Mouse (Mus musculus): Measurements from ENCODE around the gene Trcg1.
"Not testable (repeated sequence)": the region's sequence is repeated elsewhere in the genome, so short reads cannot be mapped to it uniquely, and the experiment has no call there.

The Trcg1 gene

GRCm38 (mm10) chr9:57236256-57236655 lies at the start of gene Trcg1:
Gene Trcg1, plus strand, starts transcription at chr9:57236556.
- no peak for DNase-seq (ENCODE audit: low read depth, low spot score)

- no peak for DNase-seq (ENCODE audit: low read depth, low spot score)
Observed at GRCm38 (mm10) chr9:57196708-57197107, 39.6 kb upstream of the Trcg1 start.

DNA sequence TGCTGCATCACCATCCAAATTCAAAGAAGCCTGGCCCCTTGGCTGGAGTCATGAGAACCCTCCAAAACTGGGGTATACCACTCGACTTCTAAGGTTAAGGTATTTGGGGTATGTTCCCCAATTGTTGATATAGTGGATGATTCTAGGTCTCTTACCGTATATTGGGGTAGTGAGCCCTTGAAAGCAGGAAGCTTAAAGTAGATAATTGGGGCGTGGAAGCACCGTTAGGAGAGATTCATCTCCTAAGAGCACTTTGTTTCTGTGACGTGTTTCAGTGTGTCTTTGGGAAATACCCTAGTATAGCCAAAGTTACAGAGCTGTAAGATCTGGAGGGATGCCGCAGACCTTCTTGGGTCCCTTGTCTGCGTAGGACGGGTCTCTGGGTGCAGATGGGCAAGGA lies 38.9 kb upstream of the Trcg1 start:
- no peak for DNase-seq (ENCODE audit: low read depth, low spot score)

DNA sequence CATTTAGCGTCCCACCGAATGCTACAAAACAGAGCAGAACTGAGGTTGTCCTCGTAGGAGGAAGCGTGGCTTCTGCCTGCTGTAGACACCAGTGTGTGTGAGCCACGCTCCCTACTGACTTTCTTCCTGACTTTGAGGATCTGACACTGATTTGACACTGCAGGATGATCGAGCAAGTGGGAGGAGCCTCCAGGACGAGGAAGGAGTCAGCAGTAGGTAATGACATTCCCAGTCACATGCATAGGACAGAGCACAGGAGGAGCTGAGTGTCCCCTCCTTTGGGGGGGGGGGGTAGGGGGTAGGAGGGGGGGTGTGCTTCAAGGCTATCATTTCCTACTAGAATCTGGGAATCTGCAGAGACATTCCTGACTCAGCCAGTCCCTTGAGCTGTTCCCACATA lies 33.4 kb upstream of the Trcg1 start:
- DNase-seq (ENCODE audit: low read depth, low spot score), result no peak

GRCm38 (mm10) chr9:57203571-57203970 lies 32.8 kb upstream of the Trcg1 start:
- DNase-seq (ENCODE audit: low read depth, low spot score), result not testable (repeated sequence)

- no peak for DNase-seq (ENCODE audit: low read depth, low spot score)
Observed at GRCm38 (mm10) chr9:57206896-57207295, 29.5 kb upstream of the Trcg1 start.

DNA sequence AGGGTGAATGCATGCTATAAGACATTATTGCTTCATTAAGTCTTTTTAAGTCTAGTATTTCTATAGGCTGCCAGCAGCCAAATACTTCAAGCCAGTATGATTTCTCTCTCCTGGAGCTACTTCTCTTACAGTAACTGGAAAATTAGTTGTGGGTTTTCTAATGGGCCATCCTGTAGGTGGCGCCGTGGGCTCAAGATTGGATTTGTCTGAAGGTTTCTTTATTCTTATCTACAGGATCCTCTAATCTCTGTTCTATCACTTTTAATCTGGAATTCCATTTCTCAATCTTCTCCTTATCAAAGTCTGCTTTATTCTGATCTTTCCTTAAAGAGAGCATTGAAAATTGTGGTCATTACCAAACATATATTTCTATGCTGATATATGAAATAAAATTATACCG lies 27.0 kb upstream of the Trcg1 start:
- peak; percentile 13 for DNase-seq (ENCODE audit: low read depth, low spot score)

DNA sequence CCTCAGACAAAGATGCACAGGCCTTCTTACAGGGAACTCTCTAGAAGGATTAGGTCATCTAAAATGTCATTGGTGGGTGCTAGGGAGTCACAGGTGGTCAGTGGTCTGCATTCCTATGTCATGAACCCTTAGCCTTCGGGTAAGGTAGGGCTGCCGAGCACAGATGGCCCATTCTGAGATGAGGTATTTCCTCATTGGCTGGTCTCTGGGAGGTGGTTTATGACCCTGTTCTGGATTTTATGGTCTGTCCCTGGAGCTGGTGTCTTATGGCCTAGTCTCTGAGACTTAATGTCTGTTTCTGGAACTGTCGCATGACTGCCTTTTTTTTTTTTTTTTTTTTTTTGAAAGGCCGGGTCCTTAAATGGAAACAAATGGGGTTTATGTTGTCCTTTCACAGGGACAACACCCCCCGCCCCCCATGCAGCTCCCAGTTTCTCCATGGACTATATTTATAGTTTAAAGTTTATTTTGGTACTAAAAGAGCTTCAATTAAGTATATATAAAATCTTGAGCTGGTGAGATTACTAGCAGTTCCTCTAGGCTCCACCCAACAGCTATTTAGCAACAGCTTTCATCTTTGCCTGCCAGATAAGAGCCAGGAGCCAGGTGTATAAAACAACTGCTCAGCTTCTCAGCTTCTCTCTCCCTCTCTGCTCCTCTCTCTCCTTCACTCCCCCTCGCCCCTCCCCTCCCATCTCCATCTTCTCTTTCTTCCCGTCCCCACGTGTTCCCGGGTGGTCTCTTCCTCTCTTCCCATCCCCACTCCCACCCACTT lies 23.7 kb upstream of the Trcg1 start:
- no peak for DNase-seq (ENCODE audit: low read depth, low spot score)

- no peak for DNase-seq (ENCODE audit: low read depth, low spot score)
Observed at GRCm38 (mm10) chr9:57214500-57214899, 21.9 kb upstream of the Trcg1 start.

- no peak for DNase-seq (ENCODE audit: low read depth, low spot score)
Observed at GRCm38 (mm10) chr9:57217220-57217619, 19.1 kb upstream of the Trcg1 start.

- DNase-seq (ENCODE audit: low read depth, low spot score), result no peak
Observed at GRCm38 (mm10) chr9:57218776-57219175, 17.6 kb upstream of the Trcg1 start.

- no peak for DNase-seq (ENCODE audit: low read depth, low spot score)
Observed at GRCm38 (mm10) chr9:57219511-57219910, 16.8 kb upstream of the Trcg1 start.

DNA sequence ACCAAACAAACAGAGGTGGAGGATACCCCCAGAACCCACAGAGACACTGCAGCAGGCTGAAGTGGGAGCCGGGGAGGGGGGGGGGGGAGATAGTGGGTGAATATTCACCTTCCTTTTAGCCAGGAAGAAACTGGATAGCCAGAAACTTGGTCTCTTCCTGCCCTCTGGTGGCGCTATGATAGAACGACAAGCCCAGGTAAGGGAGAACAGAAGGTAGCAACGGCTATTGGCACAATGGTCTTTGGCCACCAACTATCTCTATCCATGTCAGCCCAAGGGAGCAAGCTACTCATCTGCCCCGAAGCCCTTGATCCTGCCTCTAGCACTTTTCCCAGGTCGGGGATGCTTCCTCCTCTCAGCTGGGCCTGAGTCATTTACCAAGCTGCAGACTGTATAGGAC lies 16.0 kb upstream of the Trcg1 start:
- DNase-seq (ENCODE audit: low read depth, low spot score), result peak; percentile 47

GRCm38 (mm10) chr9:57223341-57223740 lies 13.0 kb upstream of the Trcg1 start:
- DNase-seq (ENCODE audit: low read depth, low spot score), result no peak

DNA sequence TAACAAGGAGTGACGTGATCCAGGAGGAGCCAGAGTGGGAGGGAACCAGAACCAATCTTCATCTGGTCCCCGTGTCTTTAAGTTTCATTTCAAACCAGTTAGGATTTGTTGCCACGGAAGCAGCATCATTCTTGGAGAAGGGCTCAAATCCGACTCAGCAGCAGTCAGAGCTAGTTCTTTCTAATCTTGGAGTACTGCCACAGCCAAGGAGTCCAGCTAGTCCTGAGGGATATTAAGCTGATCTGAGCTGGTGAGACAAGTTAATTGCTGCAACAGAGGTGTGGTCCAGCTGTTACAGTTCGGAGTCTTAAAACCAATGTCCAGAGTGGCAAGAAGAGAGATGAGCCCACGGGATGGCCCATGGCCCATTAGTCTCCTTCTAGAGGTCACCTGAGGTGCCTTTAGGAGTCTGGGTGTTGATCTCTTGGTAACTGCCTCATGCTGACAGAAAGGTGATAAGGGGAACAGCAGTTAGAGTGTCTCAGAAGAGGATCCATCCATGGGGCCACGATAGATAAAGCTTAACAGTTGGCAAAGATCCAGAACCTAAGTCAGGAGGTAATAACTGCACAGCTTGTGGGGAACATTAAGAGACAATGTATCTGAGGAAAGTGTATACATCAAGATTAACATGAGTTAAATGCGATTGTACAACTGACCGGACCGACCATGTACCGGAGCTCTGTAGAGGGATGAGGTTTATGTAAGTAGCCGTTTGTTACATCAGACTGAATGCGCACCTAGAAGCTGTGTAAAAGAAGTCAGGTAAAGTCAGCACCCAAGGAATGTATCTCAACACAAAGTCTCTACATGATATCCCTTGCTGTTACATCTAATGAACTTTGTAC lies 10.4 kb upstream of the Trcg1 start:
- DNase-seq (ENCODE audit: low read depth, low spot score), result no peak

GRCm38 (mm10) chr9:57226628-57227122 lies 9.7 kb upstream of the Trcg1 start:
- not testable (repeated sequence) for DNase-seq (ENCODE audit: low read depth, low spot score)

- no peak for DNase-seq (ENCODE audit: low read depth, low spot score)
Observed at GRCm38 (mm10) chr9:57227203-57227602, 9.2 kb upstream of the Trcg1 start.

- DNase-seq (ENCODE audit: low read depth, low spot score), result no peak
Observed at GRCm38 (mm10) chr9:57228186-57228585, 8.2 kb upstream of the Trcg1 start.

DNA sequence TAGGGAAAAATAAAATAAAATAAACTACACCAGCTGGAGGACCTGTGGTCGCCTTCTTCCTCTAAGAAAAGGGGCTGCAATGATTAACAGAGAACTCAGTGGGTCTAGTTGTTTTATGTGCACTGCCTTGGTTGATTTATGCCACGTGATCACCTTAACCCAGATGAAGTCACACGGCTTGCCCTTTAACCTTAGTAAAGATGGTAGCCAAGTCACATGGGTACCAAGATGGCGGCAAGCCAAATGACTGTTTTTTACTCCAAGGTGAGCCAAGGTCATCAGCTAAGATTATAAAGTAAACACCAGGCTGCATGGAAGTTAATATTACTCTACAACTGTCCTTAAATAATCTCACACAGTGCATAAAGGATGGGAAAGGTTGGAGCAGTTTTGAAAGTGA lies 6.6 kb upstream of the Trcg1 start:
- DNase-seq (ENCODE audit: low read depth, low spot score), result no peak

GRCm38 (mm10) chr9:57230146-57230783 lies 6.1 kb upstream of the Trcg1 start:
- no peak for DNase-seq (ENCODE audit: low read depth, low spot score)

DNA sequence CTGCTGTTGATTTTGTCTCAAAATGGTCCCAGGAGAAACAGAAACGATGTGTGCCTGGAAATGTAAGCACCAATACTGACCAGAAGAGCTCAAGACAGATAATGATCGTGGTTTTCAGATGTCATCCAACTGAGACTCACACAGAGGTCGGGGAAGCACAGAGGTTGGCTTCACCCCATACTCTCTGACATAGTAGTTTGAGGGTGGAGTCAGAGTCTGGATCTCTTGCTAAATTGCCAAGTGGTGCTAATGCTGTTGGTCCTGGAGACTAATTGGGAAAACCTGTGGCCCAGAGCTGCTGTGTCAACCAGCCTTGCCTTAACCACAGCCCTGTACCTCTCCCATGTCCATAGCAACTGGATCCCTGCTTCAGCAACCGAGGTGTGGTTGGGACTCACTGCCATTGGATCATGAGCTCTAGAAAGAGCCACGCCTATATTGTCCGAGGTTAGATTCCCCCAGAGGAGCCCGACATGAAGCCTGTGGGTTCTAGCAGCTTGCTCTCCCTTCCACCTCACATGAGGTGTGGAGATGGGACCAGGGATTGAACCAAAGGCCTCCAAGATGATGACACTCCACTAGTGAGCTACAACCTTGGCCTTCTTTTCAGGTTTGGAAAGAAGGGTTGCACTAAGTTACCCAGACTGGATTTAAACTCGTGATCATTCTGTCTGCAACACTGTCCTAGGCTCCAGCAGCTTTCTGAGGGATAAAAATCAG lies 4.7 kb upstream of the Trcg1 start:
- DNase-seq (ENCODE audit: low read depth, low spot score), result no peak

Measured in retina, postnatal 7 days (tissue).